Mouse (Mus musculus) G1E-ER4 (cell line): ENCODE results near the gene Sufu. TPM values are rescaled to one million over a fixed set of nuclear protein-coding genes. Genes with fewer than 3 reads are reported as not detected.

Experiments
- GATA1 ChIP-seq: IDR thresholded peaks from one replicate; pipeline ENCODE4 v1.8.0; 2012; ENCODE audit warnings: low read length, inconsistent platforms
- polyA plus RNA-seq: library from polyadenylated mRNA; stranded (reverse); fragments of >175 nt; gene quantifications from 2 replicates; pipeline ENCODE4 v1.2.3, GENCODE M21; 2012

Gene Sufu
- polyA plus RNA-seq, 1 experiment = 43.8 TPM

DNA sequence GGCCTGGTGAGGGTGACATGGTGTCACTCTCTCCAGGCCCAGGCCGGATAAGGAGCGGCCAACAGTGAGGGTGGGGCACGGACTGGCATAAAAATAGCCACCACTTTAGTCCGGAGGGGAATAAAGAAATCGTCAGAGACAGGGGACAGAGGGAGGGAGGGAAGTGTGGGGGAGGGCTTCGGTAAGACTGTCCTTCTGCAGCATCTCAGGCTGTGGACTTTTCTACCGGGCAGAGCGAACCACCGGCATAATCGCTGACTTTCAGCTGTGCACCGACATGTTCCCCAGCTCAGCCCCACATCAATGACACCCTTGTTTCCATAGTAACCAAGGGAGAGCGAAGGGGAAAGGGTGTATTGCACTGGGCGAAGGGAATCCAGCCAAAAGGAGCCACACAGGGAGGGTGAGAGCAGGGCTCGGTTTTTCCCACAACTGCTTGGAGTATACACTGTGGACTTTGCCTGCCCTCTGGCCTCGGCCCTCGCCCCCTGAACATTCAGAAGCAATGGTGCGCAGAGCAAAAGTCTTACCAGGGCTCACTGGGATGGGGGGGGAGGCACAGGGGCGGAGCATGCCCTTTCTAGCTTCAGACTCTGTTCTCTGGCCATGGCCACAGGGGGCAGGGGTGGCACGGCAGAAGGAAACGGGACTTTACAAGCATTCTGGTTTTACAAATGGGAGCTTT, 132.0 kb downstream of the Sufu start:
- no peak for TF ChIP-seq GATA1

DNA sequence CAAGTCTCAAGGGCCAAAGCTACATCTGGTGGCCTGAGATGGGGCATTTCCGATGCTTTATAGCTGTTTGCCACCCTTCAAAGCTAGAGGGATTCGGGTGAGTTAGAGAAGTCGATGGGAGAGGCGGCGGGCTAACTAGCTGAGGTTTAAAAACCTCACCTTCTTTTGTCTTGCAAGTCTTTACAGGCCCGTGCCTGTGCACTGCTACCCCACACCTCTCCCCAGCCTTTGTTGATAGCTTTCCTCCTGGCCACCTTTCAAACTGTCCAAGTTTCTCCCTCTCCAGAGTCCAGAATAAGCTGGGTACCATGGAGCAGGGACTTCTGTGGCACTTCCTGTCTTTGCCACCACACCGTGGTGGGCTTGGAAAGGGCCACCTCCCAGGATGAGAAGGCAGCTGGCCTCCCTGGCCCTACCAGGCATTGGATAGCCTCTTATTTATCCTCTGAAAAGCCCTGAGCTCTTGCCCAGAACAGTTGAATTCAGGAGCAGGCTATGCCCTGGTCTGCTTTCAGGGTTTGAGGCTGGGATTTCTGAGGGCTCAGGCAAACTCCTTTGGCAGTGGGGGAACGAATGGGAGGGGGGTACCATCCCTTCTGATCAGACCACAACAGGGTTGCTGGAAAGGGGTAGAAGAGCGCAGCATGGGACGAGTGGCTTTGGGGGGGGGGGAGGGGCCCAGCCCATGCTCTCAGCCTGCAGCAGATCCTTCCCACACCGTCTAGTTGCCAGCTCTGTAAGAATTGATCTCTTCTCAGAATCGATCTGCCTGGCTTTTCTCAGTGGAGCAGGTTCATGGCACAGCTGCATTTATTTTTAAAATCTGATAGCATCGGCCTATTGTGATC, 133.1 kb downstream of the Sufu start:
- no peak for TF ChIP-seq GATA1

DNA sequence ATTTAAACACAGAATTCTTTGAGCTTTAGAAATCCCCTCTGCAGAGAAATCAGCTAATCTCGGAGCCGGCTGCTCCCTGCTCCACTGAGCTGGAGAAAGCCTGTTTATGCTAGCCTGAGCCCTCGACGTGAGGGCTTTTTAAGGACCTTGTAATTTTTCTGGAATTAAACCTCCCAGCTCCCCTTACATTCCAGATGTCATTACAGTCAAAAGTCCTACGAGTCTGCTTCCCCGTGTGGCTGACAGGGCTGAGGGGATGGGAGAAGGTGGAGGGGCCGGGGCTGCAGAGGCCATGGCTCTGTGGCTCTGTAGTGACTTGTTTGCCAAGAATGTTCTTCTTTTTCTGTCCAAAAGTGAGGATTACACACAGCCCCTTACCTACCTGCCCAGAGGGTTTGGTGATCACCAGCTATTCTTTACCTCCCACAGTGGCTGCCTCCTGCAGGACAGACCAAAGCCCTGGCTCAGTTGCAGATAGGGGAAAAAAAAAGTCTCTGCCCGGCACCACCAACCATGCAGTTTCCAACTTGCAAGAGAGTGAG, 133.8 kb downstream of the Sufu start:
- TF ChIP-seq GATA1 = no peak

DNA sequence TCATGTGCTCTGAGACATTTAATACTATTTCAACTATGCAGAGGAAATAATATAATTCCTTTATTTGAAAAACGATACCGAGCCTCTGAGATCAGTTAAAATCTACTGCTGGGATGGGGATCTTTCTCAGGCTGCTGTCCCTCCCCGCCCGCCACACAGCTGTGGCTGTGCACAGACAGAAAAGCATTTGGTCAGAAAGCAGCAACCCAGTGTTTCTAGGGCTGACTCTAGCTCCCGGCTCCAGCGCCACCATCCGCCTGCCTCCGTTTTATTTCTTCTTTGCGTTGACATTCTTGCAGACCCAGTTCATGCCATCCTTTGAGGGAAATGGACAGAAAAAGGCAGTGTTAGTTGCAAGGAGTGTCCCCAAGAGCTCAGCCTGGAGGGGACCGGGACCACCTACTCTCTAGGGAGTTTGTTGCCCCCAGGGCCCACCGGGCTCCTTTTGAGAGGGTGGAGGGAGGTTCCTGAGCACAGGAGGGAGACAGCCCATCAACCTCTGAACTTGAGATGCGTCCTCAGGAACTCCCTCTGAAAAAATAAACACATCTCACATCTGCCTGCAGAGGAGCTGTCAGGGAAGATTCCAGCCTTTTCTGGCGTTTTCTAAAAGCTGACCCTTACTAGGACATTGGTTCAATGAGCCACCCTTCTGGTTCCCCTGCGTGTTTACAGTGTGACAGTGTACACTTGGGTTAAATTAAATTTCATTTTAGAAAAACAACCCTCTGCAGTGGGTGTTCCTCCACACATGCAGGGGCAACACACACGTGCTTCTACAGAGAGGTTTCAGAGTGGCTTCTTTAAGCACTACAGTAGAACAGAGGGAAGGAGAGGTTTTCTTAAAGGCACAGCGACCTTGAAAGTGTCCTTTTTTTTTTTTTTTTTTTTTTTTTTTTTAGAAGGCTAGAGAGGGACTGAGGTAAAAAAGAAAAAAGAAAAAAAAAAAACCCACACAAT, 134.7 kb downstream of the Sufu start:
- TF ChIP-seq GATA1 = no peak

DNA sequence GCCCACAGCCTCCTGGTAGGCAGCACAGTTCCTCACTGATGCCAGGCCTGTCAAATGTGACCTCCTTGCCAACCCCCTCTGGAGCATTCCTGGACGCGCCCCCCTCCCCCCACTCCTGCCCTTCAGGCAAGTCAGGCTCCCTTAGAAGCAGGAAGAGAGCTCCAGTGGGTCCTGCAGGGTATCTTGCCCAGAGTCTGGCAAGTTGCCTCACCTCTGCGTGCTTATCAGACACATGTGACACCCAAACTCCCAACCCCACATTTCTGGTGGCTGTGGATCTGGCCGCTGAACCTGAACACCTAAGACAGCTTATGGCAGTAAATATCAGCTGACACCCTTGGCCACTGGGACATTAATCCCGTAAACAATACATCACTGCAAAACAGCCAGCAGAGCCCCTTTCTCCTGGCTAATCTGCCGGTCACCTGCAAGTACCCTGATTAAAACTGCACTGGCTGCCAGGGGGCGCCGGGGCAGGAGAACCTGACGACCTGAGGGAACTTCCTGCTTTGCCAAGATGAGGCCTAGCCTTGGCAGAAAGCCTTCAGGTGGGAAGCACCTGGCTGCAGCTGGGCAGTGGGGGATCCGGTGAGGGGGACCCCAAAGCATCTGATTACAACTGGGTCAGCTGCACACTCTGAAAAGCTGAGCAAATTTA, 135.5 kb downstream of the Sufu start:
- no peak for TF ChIP-seq GATA1

- no peak for TF ChIP-seq GATA1
These were observed 136.4 kb downstream of the Sufu start for GRCm38 (mm10) chr19:46533066-46533465.

GRCm38 (mm10) chr19:46533525-46533924, 136.8 kb downstream of the Sufu start:
- no peak for TF ChIP-seq GATA1

DNA sequence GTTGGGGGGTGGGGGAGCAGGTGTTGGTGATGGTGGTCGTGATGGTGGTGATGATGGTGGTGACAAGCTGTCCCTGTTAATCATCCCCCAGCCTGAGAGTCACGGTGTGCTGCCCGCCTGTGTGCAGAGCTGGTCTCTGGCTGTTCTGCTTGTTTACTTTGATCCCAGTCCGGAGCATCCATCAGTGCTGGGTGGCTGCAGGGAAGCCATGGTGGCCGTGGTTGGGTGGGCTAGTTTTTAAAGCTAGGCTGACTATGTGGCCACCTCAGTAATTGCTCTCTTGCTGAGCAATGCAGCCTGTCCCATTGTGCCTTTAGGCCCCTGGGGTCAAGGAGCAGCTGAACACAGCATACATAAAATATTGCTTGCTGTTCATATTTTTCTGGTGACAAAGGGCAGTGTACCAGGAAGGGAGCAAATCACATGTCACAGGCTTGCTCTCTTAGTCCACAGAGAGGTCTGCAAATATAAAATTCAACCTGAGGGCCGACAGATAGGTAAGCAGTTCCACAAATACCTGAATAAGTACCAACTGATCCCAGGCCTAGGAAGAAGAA, 137.9 kb downstream of the Sufu start:
- no peak for TF ChIP-seq GATA1

GRCm38 (mm10) chr19:46537357-46537756, 140.7 kb downstream of the Sufu start:
- TF ChIP-seq GATA1 = no peak

GRCm38 (mm10) chr19:46538213-46538612, 141.5 kb downstream of the Sufu start:
- TF ChIP-seq GATA1 = no peak

Other genes starting within 250 kb of the Sufu start
- gene Pitx3, start 248.6 kb upstream of the Sufu start, polyA plus RNA-seq = not detected in 2 replicates
- gene Gbf1, start 244.4 kb upstream of the Sufu start, polyA plus RNA-seq = 280 and 315 TPM in 2 replicates
- gene Nfkb2, start 92.6 kb upstream of the Sufu start, polyA plus RNA-seq = 26.8 and 27.1 TPM in 2 replicates
- 0.44 and 0.73 TPM in 2 replicates for gene Psd, start 69.7 kb upstream of the Sufu start, polyA plus RNA-seq
- gene Fbxl15, start 68.7 kb upstream of the Sufu start, polyA plus RNA-seq = 15.0 and 18.5 TPM in 2 replicates
- gene Cuedc2, start 58.2 kb upstream of the Sufu start, polyA plus RNA-seq = 157 and 178 TPM in 2 replicates
- not detected in 2 replicates for gene Mfsd13a, start 55.8 kb upstream of the Sufu start, polyA plus RNA-seq
- gene 2310034G01Rik, start 46.6 kb upstream of the Sufu start, polyA plus RNA-seq = not detected in 2 replicates
- 28.6 and 36.4 TPM in 2 replicates for gene Actr1a, start 1.1 kb upstream of the Sufu start, polyA plus RNA-seq
- gene Trim8, start 104.8 kb downstream of the Sufu start, polyA plus RNA-seq = 62.8 and 65.9 TPM in 2 replicates
- gene Arl3, start 176.3 kb downstream of the Sufu start, polyA plus RNA-seq = 12.1 and 15.9 TPM in 2 replicates
- 0.84 and 2.1 TPM in 2 replicates for gene Sfxn2, start 176.5 kb downstream of the Sufu start, polyA plus RNA-seq
- 53.8 and 55.9 TPM in 2 replicates for gene Wbp1l, start 202.2 kb downstream of the Sufu start, polyA plus RNA-seq